Mouse (Mus musculus) MEL (cell line): Measurements from ENCODE around the gene Smarcd1. TPM values are rescaled to one million over a fixed set of nuclear protein-coding genes. Genes with fewer than 3 reads are reported as not detected.
A peak's percentile ranks its signal among the peaks of the same experiment; 100 is the strongest.

Experiments
- DNase-seq: peaks from one replicate; pipeline ENCODE4 v3.0.0; 2011; ENCODE audit warnings: low read depth, low spot score
- H3K27ac ChIP-seq: 2 replicates; pipeline ENCODE4 v1.5.1; 2012; ENCODE audit warnings: low read depth, mild to moderate bottlenecking, control low read depth, low read length, moderate library complexity; ENCODE audit not compliant: control insufficient read depth
- H3K27me3 ChIP-seq, 2 experiments: fragments of 150-350 bp in 1 of 2; sonication (generic) in 1 of 2; 2 replicates each; pipeline ENCODE4 v1.6.1; 2012; ENCODE audit warnings: low read length in 2 of 2, mild to moderate bottlenecking in 2 of 2, improper control_type of control experiment in 1 of 2, moderate library complexity in 1 of 2; ENCODE audit not compliant: insufficient read depth in 2 of 2, control insufficient read depth in 1 of 2
- H3K36me3 ChIP-seq, 2 experiments: 2 replicates each; pipeline ENCODE4 v1.6.1; 2012 to 2014; ENCODE audit warnings: low read length in 2 of 2, improper control_type of control experiment in 1 of 2, inconsistent platforms in 1 of 2, mild to moderate bottlenecking in 1 of 2; ENCODE audit not compliant: insufficient read depth in 2 of 2, control insufficient read depth in 1 of 2
- H3K4me1 ChIP-seq, 2 experiments: fragments of 150-350 bp in 1 of 2; sonication (generic) in 1 of 2; 2 replicates each; pipeline ENCODE4 v1.6.1; 2012; ENCODE audit warnings: low read length in 2 of 2, improper control_type of control experiment in 1 of 2, mild to moderate bottlenecking in 1 of 2; ENCODE audit not compliant: insufficient read depth in 2 of 2, control insufficient read depth in 1 of 2
- H3K4me3 ChIP-seq, 2 experiments: fragments of 150-350 bp in 1 of 2; sonication (generic) in 1 of 2; 2 replicates each; pipeline ENCODE4 v1.5.1; 2012; ENCODE audit warnings: low read depth in 2 of 2, low read length in 2 of 2, mild to moderate bottlenecking in 2 of 2, moderate library complexity in 2 of 2, control low read depth in 1 of 2, improper control_type of control experiment in 1 of 2; ENCODE audit not compliant: control insufficient read depth in 1 of 2, insufficient read depth in 1 of 2
- H3K79me2 ChIP-seq: 2 replicates; pipeline ENCODE4 v1.6.1; 2012; ENCODE audit warnings: mild to moderate bottlenecking, low read length, moderate library complexity; ENCODE audit not compliant: control insufficient read depth, poor library complexity, insufficient read depth
- H3K9ac ChIP-seq: 2 replicates; pipeline ENCODE4 v1.6.1; 2012; ENCODE audit warnings: low read depth, mild to moderate bottlenecking, control low read depth, low read length, moderate library complexity; ENCODE audit not compliant: control insufficient read depth, poor library complexity, severe bottlenecking
- H3K9me3 ChIP-seq: fragments of 150-350 bp; sonication (generic); replicated peaks from 2 replicates; pipeline ENCODE4 v1.6.1; 2012; ENCODE audit warnings: mild to moderate bottlenecking, low read length, improper control_type of control experiment, moderate library complexity; ENCODE audit not compliant: insufficient read depth
- CHD1 ChIP-seq: IDR thresholded peaks from 2 replicates; pipeline ENCODE4 v1.6.1; 2012; ENCODE audit warnings: low read depth, mild to moderate bottlenecking, inconsistent platforms, low read length, improper control_type of control experiment
- CHD2 ChIP-seq: IDR thresholded peaks from 2 replicates; pipeline ENCODE4 v1.6.1; 2011; ENCODE audit warnings: low read length, improper control_type of control experiment
- CTCF ChIP-seq, 3 experiments: IDR thresholded peaks in 2 of 3; conservative IDR thresholded peaks in 1 of 3; 2 replicates each; pipeline ENCODE4 v1.5.1; 2011 to 2012; ENCODE audit warnings: low read length in 3 of 3, low read depth in 2 of 3, mild to moderate bottlenecking in 2 of 3, improper control_type of control experiment in 1 of 3, inconsistent platforms in 1 of 3, mixed read lengths in 1 of 3, moderate library complexity in 1 of 3; ENCODE audit not compliant: control insufficient read depth in 1 of 3, insufficient read depth in 1 of 3, poor library complexity in 1 of 3, severe bottlenecking in 1 of 3
- E2F4 ChIP-seq: IDR thresholded peaks from 2 replicates; pipeline ENCODE4 v1.6.1; 2011; ENCODE audit warnings: low read depth, low read length, improper control_type of control experiment, borderline replicate concordance
- ELF1 ChIP-seq: IDR thresholded peaks from 2 replicates; pipeline ENCODE4 v1.6.1; 2014; ENCODE audit warnings: low read depth, mild to moderate bottlenecking, inconsistent platforms, low read length, improper control_type of control experiment, moderate library complexity
- EP300 ChIP-seq, 2 experiments: IDR thresholded peaks; 2 replicates each; pipeline ENCODE4 v1.6.1; 2011; ENCODE audit warnings: improper control_type of control experiment in 2 of 2, low read length in 2 of 2, low read depth in 1 of 2, mild to moderate bottlenecking in 1 of 2
- GATA1 ChIP-seq: IDR thresholded peaks from 2 replicates; pipeline ENCODE4 v1.6.1; 2011; ENCODE audit warnings: low read depth, low read length, improper control_type of control experiment
- HCFC1 ChIP-seq: IDR thresholded peaks from 2 replicates; pipeline ENCODE4 v1.6.1; 2012; ENCODE audit warnings: low read depth, mild to moderate bottlenecking, inconsistent platforms, low read length, improper control_type of control experiment, moderate library complexity
- JUND ChIP-seq: IDR thresholded peaks from 2 replicates; pipeline ENCODE4 v1.6.1; 2011; ENCODE audit warnings: low read depth, mild to moderate bottlenecking, improper control_type of control experiment, low read length
- MAX ChIP-seq: IDR thresholded peaks from 2 replicates; pipeline ENCODE4 v1.6.1; 2011; ENCODE audit warnings: low read length, improper control_type of control experiment
- MAZ ChIP-seq: IDR thresholded peaks from 2 replicates; pipeline ENCODE4 v1.6.1; 2012; ENCODE audit warnings: low read depth, mild to moderate bottlenecking, inconsistent platforms, low read length, improper control_type of control experiment
- MEF2A ChIP-seq: IDR thresholded peaks from 2 replicates; pipeline ENCODE4 v1.6.1; 2014; ENCODE audit warnings: low read depth, mild to moderate bottlenecking, inconsistent platforms, low read length, improper control_type of control experiment; ENCODE audit not compliant: poor library complexity, insufficient replicate concordance, severe bottlenecking; ENCODE audit errors: extremely low read depth
- MYB ChIP-seq: IDR thresholded peaks from 2 replicates; pipeline ENCODE4 v1.6.1; 2011; ENCODE audit warnings: mild to moderate bottlenecking, low read depth, low read length, improper control_type of control experiment
- MYC ChIP-seq: IDR thresholded peaks from 2 replicates; pipeline ENCODE4 v1.6.1; 2011; ENCODE audit warnings: low read depth, mild to moderate bottlenecking, low read length, improper control_type of control experiment, moderate library complexity
- POLR2A ChIP-seq, 2 experiments: IDR thresholded peaks; 2 replicates each; pipeline ENCODE4 v1.6.1; 2011 to 2012; ENCODE audit warnings: low read length in 2 of 2, mild to moderate bottlenecking in 2 of 2, control low read depth in 1 of 2, improper control_type of control experiment in 1 of 2, low read depth in 1 of 2, moderate library complexity in 1 of 2; ENCODE audit not compliant: control insufficient read depth in 1 of 2, insufficient read depth in 1 of 2, poor library complexity in 1 of 2
- POLR2AphosphoS5 ChIP-seq: IDR thresholded peaks from 2 replicates; pipeline ENCODE4 v1.6.1; 2012; ENCODE audit warnings: low read depth, borderline replicate concordance, mild to moderate bottlenecking, inconsistent platforms, low read length, moderate library complexity, mixed read lengths
- RAD21 ChIP-seq: IDR thresholded peaks from 2 replicates; pipeline ENCODE4 v1.6.1; 2011; ENCODE audit warnings: mild to moderate bottlenecking, low read depth, low read length, improper control_type of control experiment
- RCOR1 ChIP-seq: IDR thresholded peaks from 2 replicates; pipeline ENCODE4 v1.6.1; 2012; ENCODE audit warnings: low read depth, mild to moderate bottlenecking, inconsistent platforms, low read length, improper control_type of control experiment
- SIN3A ChIP-seq: IDR thresholded peaks from 2 replicates; pipeline ENCODE4 v1.6.1; 2012; ENCODE audit warnings: low read length, improper control_type of control experiment, inconsistent platforms
- TAL1 ChIP-seq: IDR thresholded peaks from 2 replicates; pipeline ENCODE4 v1.6.1; 2012; ENCODE audit warnings: mild to moderate bottlenecking, inconsistent platforms, low read length, moderate library complexity, mixed read lengths
- TBP ChIP-seq: IDR thresholded peaks from 2 replicates; pipeline ENCODE4 v1.8.0; 2011; ENCODE audit warnings: low read depth, low read length, improper control_type of control experiment
- TCF12 ChIP-seq: IDR thresholded peaks from 2 replicates; pipeline ENCODE4 v1.6.1; 2014; ENCODE audit warnings: low read depth, mild to moderate bottlenecking, inconsistent platforms, low read length, improper control_type of control experiment, moderate library complexity
- UBTF ChIP-seq: IDR thresholded peaks from 2 replicates; pipeline ENCODE4 v1.6.1; 2012; ENCODE audit warnings: low read depth, mild to moderate bottlenecking, inconsistent platforms, low read length, improper control_type of control experiment, moderate library complexity, borderline replicate concordance; ENCODE audit not compliant: insufficient read depth
- USF1 ChIP-seq: IDR thresholded peaks from 2 replicates; pipeline ENCODE4 v1.6.1; 2014; ENCODE audit warnings: low read depth, mild to moderate bottlenecking, inconsistent platforms, low read length, improper control_type of control experiment, moderate library complexity
- USF2 ChIP-seq, 2 experiments: IDR thresholded peaks; 2 replicates each; pipeline ENCODE4 v1.6.1; 2011 to 2012; ENCODE audit warnings: improper control_type of control experiment in 2 of 2, low read length in 2 of 2, borderline replicate concordance in 1 of 2, inconsistent platforms in 1 of 2, low read depth in 1 of 2, mild to moderate bottlenecking in 1 of 2; ENCODE audit not compliant: insufficient read depth in 1 of 2
- ZC3H11A ChIP-seq: IDR thresholded peaks from 2 replicates; pipeline ENCODE4 v1.6.1; 2012; ENCODE audit warnings: low read depth, mild to moderate bottlenecking, inconsistent platforms, low read length, improper control_type of control experiment
- polyA plus RNA-seq, 2 experiments: library from polyadenylated mRNA; stranded (reverse) in 1 of 2; unstranded in 1 of 2; fragments of >175 nt in 1 of 2; fragments of >200 nt in 1 of 2; gene quantifications; 2 replicates each; pipeline versions ENCODE4 v1.2.1 to v1.2.4; 2012; ENCODE audit warnings: low replicate concordance in 2 of 2, low read depth in 1 of 2; ENCODE audit not compliant: insufficient read length in 2 of 2, insufficient read depth in 1 of 2, missing spikeins in 1 of 2
- total RNA-seq: library from RNA; depleted of rRNA; stranded (reverse); fragments of 300-350 nt; gene quantifications from 2 replicates; pipeline ENCODE4 v1.2.3, GENCODE M21; 2012

Smarcd1 gene
- total and polyA plus RNA-seq, 3 experiments: 20.1 to 247 (median 72.5) TPM

DNA sequence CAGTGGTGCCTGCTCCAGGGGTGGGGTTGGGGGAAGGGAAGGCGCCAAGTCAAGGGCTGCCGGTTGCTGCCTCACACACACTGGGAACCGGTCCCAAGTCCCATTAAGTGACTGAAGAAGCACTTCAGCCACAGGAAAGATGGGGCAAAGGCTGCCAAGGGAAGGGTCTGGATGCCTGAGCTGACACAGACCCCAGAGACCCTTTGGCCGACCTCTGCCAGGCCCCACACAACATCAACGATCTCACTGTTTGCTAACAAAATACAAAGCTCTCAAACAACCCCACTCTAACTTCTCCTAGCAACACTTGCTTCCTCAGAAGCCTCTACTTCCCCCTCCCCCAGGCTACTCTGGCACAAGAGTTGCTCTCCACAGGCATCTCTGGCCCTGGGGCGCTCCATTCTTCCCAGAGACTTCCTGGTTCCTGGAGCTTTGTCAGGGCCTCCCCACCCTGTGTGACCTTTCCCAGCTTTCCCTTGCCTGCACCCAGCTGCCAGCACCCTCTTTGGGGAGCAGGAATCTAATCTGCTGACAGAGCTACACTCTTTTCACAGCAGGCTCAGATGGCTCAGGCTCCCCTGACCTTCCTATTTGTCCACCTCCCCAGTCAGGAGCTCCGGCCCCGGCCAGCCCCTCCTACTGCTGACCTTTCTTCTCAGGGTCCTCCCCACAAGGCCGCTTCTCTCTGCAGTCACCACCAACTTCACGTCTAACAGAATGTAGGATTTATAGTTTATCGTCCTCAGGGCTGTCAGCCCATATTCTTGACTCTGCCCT, 21.8 kb downstream of the Smarcd1 start:
- Histone ChIP-seq H3K9me3 (no peaks in the 10 kb centered on the region), H3K4me3 (peak overlapping the region; percentile 50 to 56), H3K27me3 (no peaks in the 10 kb centered on the region), H3K27ac (peak overlapping the region; percentile 8), H3K36me3 (peaks cover 4 to 6% of the 10 kb centered on the region in 2 experiments; a peak in 2 of 4 replicates), H3K4me1 (peaks cover 0 to 13% of the 10 kb centered on the region in 2 experiments; a peak in 2 of 4 replicates), H3K79me2 (peaks cover 13% of the 10 kb centered on the region), H3K9ac (peak overlapping the region; percentile 51)
- TF ChIP-seq USF1 (no peak), CTCF (IDR thresholded peaks at IDR 0.05 in 2 of 3, conservative IDR thresholded peaks at IDR 0.05 in 1 of 3; ENCODE audit: control insufficient read depth in 1 of 3, insufficient read depth in 1 of 3, low read depth in 2 of 3, low read length in 3 of 3, poor library complexity in 1 of 3, severe bottlenecking in 1 of 3) (no peak), CHD1 (no peak), MAZ (0 out of 2 replicates have a peak, but pooled peaks have one; percentile 33), ELF1 (no peak), POLR2AphosphoS5 (no peak), UBTF (no peak), RAD21 (no peak), MEF2A (no peak), RCOR1 (no peak), ZC3H11A (no peak), HCFC1 (no peak), MYC (no peak), GATA1 (no peak), CHD2 (0 out of 2 replicates have a peak, but pooled peaks have one; percentile 16), MAX (no peak), USF2 (IDR thresholded peaks at IDR 0.05; ENCODE audit: borderline replicate concordance in 1 of 2, insufficient read depth in 1 of 2, low read depth in 1 of 2, low read length in 2 of 2) (no peak), EP300 (IDR thresholded peaks at IDR 0.05; ENCODE audit: low read depth in 1 of 2, low read length in 2 of 2) (no peak), POLR2A (IDR thresholded peaks at IDR 0.05; ENCODE audit: control insufficient read depth in 1 of 2, insufficient read depth in 1 of 2, low read depth in 1 of 2, low read length in 2 of 2, poor library complexity in 1 of 2) (no peak), MYB (no peak), JUND (no peak), TAL1 (no peak), TCF12 (no peak), TBP (no peak), SIN3A (peak; percentile 33; the same call in 1 of the 2 replicates), E2F4 (no peak)
- peak; percentile 69 for DNase-seq
